Mouse (Mus musculus): ENCODE data around the gene Dennd4c. TPM values are rescaled to one million over a fixed set of nuclear protein-coding genes. Genes with fewer than 3 reads are reported as not detected.

The Dennd4c gene
- total RNA-seq, 1 experiment from 2014 or later: 49.0 TPM

DNA sequence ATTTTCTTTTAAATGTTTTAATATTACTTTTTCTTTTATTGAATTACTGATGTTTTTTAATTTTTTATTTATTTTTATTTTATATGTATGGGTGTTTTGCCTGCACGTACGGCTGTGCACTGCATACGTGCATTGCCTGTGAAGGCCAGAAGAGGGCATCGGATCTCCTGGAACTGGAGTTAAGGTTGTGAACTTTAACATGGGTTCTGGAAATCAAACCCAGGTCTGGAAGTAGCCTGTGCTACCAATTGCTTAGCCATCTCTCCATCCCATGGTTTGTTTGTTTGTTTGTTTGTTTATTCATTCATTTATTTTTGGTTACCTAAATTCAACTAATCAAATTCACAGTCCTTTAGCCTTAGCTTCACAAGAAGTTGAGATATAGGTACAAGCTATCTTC is 136.6 kb downstream of the Dennd4c start:
- DNase-seq: peak; percentile 69

DNA sequence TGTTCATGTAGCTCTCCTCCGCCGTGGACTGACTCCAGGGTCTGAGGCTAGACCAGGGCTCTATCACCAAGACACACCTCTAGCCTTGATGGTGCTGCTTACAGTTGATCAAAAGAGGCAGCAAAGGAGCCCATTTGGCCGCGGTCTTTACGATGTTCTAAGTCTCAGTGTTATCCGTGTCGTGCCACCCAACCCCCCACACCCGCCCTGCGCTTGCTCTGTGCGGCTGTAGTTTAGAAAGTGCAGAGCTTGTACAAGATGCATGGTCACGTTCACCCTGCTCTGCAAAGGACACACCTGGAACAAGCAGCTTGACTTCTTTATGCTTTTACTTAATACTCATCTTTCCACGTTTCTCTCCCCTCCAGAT is 137.4 kb downstream of the Dennd4c start:
- DNase-seq: peak; percentile 53

DNA sequence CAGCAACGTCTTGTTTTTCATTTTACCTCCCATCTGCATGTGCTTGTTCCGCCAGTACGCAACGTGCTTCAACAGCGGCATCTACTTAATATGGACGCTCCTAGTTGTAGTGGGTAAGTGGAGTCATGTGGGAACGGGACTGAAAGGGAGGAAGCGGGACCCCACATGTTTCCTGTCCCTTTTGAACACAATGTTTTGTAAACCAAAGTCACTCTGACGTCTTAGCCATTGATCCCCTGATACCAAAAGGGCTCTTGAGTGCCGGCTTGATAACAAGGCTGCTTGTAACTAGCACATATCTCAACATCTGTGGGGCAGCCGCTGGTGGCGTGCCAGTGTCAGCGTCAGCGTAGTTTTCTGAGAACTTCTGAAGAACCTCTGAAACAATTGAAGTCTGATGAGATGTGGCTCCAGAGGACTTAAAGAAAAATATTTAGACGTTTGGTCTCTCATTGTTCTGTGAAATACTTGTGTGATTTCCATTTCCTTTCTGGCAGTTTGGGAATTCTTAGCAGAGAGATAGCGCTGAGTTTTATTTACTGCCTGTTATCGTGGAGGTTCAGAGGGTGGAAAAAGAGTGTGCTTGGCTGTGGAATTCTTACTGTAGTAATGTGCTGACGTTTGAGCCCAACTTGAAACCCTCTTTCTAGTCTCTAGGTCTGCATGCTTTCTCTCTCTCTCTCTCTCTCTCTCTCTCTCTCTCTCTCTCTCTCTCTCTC is 138.0 kb downstream of the Dennd4c start:
- peak; percentile 83 for DNase-seq

DNA sequence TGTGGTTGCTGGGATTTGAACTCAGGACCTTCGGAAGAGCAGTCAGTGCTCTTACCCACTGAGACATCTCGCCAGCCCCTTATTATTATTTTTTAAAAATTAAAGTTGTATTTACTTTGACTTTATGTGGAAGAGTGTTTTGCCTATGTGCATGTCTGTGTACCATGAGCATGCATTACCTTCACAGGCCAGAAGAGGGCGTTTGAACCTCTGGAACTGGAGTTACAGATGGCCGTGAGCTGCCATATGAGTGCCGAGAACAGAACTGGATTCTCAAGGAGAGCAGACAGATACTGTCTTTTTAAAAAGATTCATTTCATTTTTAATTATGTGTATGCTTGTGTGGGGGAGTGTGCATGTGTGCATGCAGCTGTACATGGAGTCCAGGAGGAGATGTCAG is 139.5 kb downstream of the Dennd4c start:
- no peak for DNase-seq

DNA sequence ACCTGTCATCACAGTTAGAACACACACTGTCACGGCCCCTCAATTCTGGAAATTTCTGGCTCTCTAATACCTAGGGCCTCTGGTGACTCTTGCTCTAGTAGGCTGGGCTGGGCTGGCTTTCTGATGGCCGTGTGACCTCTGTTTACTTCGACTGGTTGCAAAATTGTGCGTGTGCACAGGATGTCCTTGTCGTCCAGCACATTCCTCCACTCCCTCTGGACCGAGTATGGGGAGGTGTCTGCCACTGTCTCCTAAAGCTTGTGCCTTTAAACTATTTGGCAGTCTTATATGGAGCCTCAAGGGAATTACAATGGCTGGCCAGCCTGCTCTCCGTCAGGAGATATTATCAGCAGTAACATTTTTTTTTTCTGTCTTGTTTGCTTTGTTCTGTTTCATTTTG is 149.1 kb downstream of the Dennd4c start:
- peak; percentile 77 for DNase-seq

DNA sequence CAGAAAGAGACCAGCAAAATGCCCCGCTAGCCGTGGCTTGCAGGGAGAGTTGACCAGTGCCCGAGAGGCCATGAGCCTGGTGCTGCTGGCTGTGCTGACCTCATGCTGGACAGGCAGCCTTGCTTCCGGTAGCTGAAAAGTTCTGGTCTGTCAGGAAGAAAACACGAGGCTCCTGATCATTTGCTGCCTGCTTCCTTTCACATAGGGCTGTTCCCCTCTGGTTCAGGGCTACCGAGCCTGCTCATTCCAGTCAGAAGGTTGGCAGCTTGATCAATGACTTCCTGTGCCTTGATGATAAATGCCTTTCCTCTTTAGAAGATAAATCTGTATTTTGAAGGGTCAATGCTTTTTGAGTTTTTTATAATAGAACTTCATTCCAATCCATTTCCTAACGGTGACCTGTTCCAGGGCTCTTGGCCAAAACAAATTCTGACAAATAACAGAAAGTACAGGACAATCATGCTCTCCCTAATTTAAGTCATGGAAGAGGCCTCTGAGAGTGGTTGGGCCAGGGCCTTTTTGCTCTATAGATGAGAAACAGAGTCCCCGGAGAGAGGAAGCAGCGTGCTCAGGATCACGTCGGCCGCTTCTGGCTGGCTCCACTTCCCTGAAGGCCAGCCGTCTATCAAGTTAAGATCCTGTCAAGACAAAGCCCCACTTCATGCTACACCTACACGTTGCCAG is 150.6 kb downstream of the Dennd4c start:
- DNase-seq: peak; percentile 83

Other genes starting within 250 kb of the Dennd4c start
- gene Saxo1, start 190.2 kb upstream of the Dennd4c start, total RNA-seq (2021): not detected in 2 replicates
- gene Rraga, start 172.9 kb upstream of the Dennd4c start, total RNA-seq (2021): 86.2 and 92.5 TPM in 2 replicates
- gene Haus6, start 136.5 kb upstream of the Dennd4c start, total RNA-seq (2021): 8.3 and 10.9 TPM in 2 replicates
- 257 and 311 TPM in 2 replicates for gene Plin2, start 78.5 kb upstream of the Dennd4c start, total RNA-seq (2021)
- gene Rps6, start 108.9 kb downstream of the Dennd4c start, total RNA-seq (2021): 834 and 975 TPM in 2 replicates
- 40.3 and 52.8 TPM in 2 replicates for gene Acer2, start 125.8 kb downstream of the Dennd4c start, total RNA-seq (2021)